Mouse (Mus musculus) heart, adult 2 months (tissue): ENCODE measurements around the gene Fam78b. TPM values are rescaled to one million over a fixed set of nuclear protein-coding genes. Genes with fewer than 3 reads are reported as not detected.

Source experiments
- DNase-seq, 2 experiments: peaks; one replicate each; pipeline ENCODE4 v3.0.0; 2021
- H3K27ac ChIP-seq: fragments of 200-600 bp; 2 replicates; pipeline ENCODE4 v1.8.1; 2022
- H3K27me3 ChIP-seq: fragments of 200-500 bp; 2 replicates; pipeline ENCODE4 v1.6.1; 2012; ENCODE audit warnings: mild to moderate bottlenecking, low read length, inconsistent platforms, mixed read lengths; ENCODE audit not compliant: control insufficient read depth, insufficient read depth
- H3K36me3 ChIP-seq: fragments of 200-500 bp; 2 replicates; pipeline ENCODE4 v1.6.1; 2012; ENCODE audit warnings: low read length, inconsistent platforms; ENCODE audit not compliant: control insufficient read depth, insufficient read depth
- H3K4me1 ChIP-seq: fragments of 200-500 bp; 2 replicates; pipeline ENCODE4 v1.6.1; 2011; ENCODE audit warnings: low read length; ENCODE audit not compliant: control insufficient read depth, insufficient read depth
- H3K4me3 ChIP-seq: fragments of 200-600 bp; 2 replicates; pipeline ENCODE4 v1.8.1; 2022
- H3K79me2 ChIP-seq: fragments of 200-500 bp; replicated peaks from 2 replicates; pipeline ENCODE4 v1.6.1; 2012; ENCODE audit warnings: mild to moderate bottlenecking, inconsistent platforms, low read length, moderate library complexity, mixed read lengths; ENCODE audit not compliant: control insufficient read depth, insufficient read depth
- H3K9ac ChIP-seq: fragments of 200-500 bp; 2 replicates; pipeline ENCODE4 v1.6.1; 2012; ENCODE audit warnings: low read depth, mild to moderate bottlenecking, control low read depth, inconsistent platforms, low read length, mixed read lengths
- CTCF ChIP-seq: fragments of 200-600 bp; IDR thresholded peaks from 2 replicates; pipeline ENCODE4 v1.8.1; 2022; ENCODE audit warnings: antibody characterized with exemption, mild to moderate bottlenecking, moderate library complexity
- EP300 ChIP-seq: fragments of 200-500 bp; IDR thresholded peaks from 2 replicates; pipeline ENCODE4 v1.6.1; 2011; ENCODE audit warnings: low read depth, low read length, control low read depth; ENCODE audit not compliant: insufficient read depth
- POLR2A ChIP-seq: fragments of 200-500 bp; IDR thresholded peaks from 2 replicates; pipeline ENCODE4 v1.6.1; 2011; ENCODE audit warnings: mild to moderate bottlenecking, low read depth, low read length, control low read depth; ENCODE audit not compliant: insufficient read depth
- WGBS: fragments of 180-500 bp; shearing (Covaris S2); methylation state at CpG from one replicate; pipeline ENCODE4 v1.1.7; 2018; 5-methylcytosine and 5-hydroxymethylcytosine counted together
- intact Hi-C: fragments of 180-260 bp; cut with DNase I; formaldehyde crosslinking; loops from one replicate; pipeline ENCODE4 v1.15.1; 2025
- polyA plus RNA-seq: library from polyadenylated mRNA; depleted of rRNA; stranded (reverse); fragments of >200 nt; gene quantifications from 2 replicates; pipeline ENCODE4 v1.2.3, GENCODE M21; 2012
- total RNA-seq, 2 experiments: library from RNA; stranded (reverse); gene quantifications; 2 replicates each; pipeline ENCODE4 v1.2.3; 2021

The Fam78b gene
- total and polyA plus RNA-seq, 3 experiments: 2.5 to 3.7 (median 2.7) TPM

GRCm38 (mm10) chr1:167135748-167136147, 134.5 kb downstream of the Fam78b start:
- H3K79me2 ChIP-seq: no peaks in the 10 kb centered on the region
- no peak overlapping the region for H3K9ac ChIP-seq
- no peaks in the 10 kb centered on the region for H3K27me3 ChIP-seq
- DNase-seq: no peak
- WGBS: 75% methylated on average over 5 of the region's 5 CpGs
- no peaks in the 10 kb centered on the region for H3K4me1 ChIP-seq
- TF ChIP-seq POLR2A (no peak), CTCF (no peak), EP300 (no peak)
- no peaks in the 10 kb centered on the region for H3K36me3 ChIP-seq
- no peak overlapping the region for H3K27ac ChIP-seq
- intact Hi-C loops: no loop called here
- H3K4me3 ChIP-seq: no peak overlapping the region
